9 mouse cellular contexts compared by ENCODE assay signal in the genomic region with DNA sequence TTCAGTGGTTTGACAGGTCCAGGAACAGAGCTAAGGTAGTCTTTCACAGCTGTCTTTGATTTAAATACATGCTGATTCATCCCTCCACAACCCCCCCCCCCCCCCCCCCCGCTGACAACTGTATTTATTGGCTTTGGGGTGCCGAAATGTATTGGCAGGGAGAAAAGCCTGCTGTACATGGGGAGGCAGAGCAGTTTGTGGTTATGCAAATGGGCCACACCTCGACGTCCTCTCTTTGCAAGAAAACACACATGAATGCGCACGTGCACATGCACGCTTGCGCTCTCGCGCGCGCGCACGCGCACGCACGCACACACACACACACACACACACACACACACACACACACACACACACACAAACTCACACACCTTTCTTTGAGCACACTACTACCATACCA. TPM values are rescaled to one million over a fixed set of nuclear protein-coding genes. Genes with fewer than 3 reads are reported as not detected.
A peak's percentile ranks its signal among the peaks of the same experiment; 100 is the strongest.
DNase-seq lines count a peak whose midpoint lies in the region; ATAC-seq lines count a peak whose summit lies in the region.
"Had no signal": no experiment of that assay in that cellular context is flagged by ENCODE, and none has a peak within 500 bp of the region (broad histone marks: within the 10 kb centered on the region; RNA-seq: fewer than 3 reads in every experiment).

No protein-coding gene starts in this region.

- no peaks in the 10 kb centered on the region for H3K27me3 ChIP-seq in stomach, embryonic 15.5 days (replicated peaks)

- peak overlapping the region; percentile 19; the same call in 1 of the 2 replicates for H3K4me2 ChIP-seq in stomach, embryonic 15.5 days

- H3K27ac ChIP-seq in stomach, embryonic 15.5 days: no peak overlapping the region

- no peak overlapping the region for H3K4me3 ChIP-seq in stomach, embryonic 15.5 days (replicated peaks)

- 80% methylated on average over 16 of the region's 17 CpGs for WGBS in stomach, embryonic 15.5 days

- no peaks in the 10 kb centered on the region for H3K36me3 ChIP-seq in stomach, embryonic 15.5 days

- DNase-seq in frontal cortex, postnatal 25 days (ENCODE audit: low spot score in 2 of 2): no peak
- peak; percentile 9 for DNase-seq in right cerebral cortex, adult 18-20 months
- no peak for DNase-seq in right cerebral cortex, adult 2 months (ENCODE audit: low spot score in 2 of 2)
- DNase-seq in induced T-regulatory cell, adult 2 months (ENCODE audit: low read depth): peak; percentile 2
- DNase-seq in embryo, embryonic 11 days: no peak
- no peak for DNase-seq in lung, adult 18-20 months
- DNase-seq: lung, adult 2 months had no signal

- H3K4me1 ChIP-seq in stomach, embryonic 15.5 days: no peaks in the 10 kb centered on the region

- peak; percentile 54 for ATAC-seq in frontal cortex, adult (ENCODE audit: low TSS enrichment)
- ATAC-seq in stomach, embryonic 15.5 days (ENCODE audit: insufficient read depth, low FRiP score, low read depth): no peak

- H3K9ac ChIP-seq in stomach, embryonic 15.5 days: no peak overlapping the region

- no peaks in the 10 kb centered on the region for H3K9me3 ChIP-seq in stomach, embryonic 15.5 days

RNA-seq across cellular contexts. Expression of gene Gm12689, which starts 58.5 kb away (rescaled TPM):
- 0.13 and 0.35 TPM in 2 replicates for polyA plus RNA-seq in stomach, embryonic 15.5 days (2015; fragmentation: Nextera tagmentation; extraction: Ambion mirVana)

Comparison
In these comparisons a context has a peak if more than half of its experiments do, and no peak if none do; other contexts are left out.
1. DNase-seq: peak in right cerebral cortex, adult 18-20 months (single experiment) and induced T-regulatory cell, adult 2 months (single experiment); none in frontal cortex, postnatal 25 days (0 of 2), right cerebral cortex, adult 2 months (0 of 2), embryo, embryonic 11 days (single experiment) and lung, adult 18-20 months (0 of 2).